Mouse (Mus musculus) kidney, adult 2 months (tissue): Measurements from ENCODE around the gene 4930467E23Rik.
"Not testable (repeated sequence)": the region's sequence is repeated elsewhere in the genome, so short reads cannot be mapped to it uniquely, and the experiment has no call there.

ENCODE experiments used
- CTCF ChIP-seq: fragments of 200-500 bp; conservative IDR thresholded peaks from 2 replicates; pipeline ENCODE4 v1.5.1; 2011; ENCODE audit warnings: low read depth, mild to moderate bottlenecking, control low read depth, low read length, moderate library complexity, mixed read lengths; ENCODE audit not compliant: insufficient read depth, insufficient read length
- POLR2A ChIP-seq: fragments of 200-500 bp; IDR thresholded peaks from one replicate; pipeline ENCODE4 v1.6.1; 2011; ENCODE audit warnings: low read depth, low read length, control low read depth

- TF ChIP-seq CTCF, POLR2A: not testable (repeated sequence)
Measured at GRCm38 (mm10) chr8:19704441-19705215, 24.7 kb upstream of the 4930467E23Rik start.
